Mouse (Mus musculus): ENCODE results near the gene Flt3l.
"Not testable (repeated sequence)": the region's sequence is repeated elsewhere in the genome, so short reads cannot be mapped to it uniquely, and the experiment has no call there.

Gene Flt3l

GRCm38 (mm10) chr7:45125144-45125600 is 11.1 kb downstream of the Flt3l start:
- in situ Hi-C loops (cut with MboI, MseI) = loop anchor here (5.0 to 10.0 kb wide), 2 partner anchors 43 to 270 kb away; partner anchors contain the start of gene Pnkp

- in situ Hi-C loops (cut with MboI, MseI) = loop anchor here (5.0 to 10.0 kb wide), 2 partner anchors 42 to 270 kb away; partner anchors contain the start of gene Pnkp
Measured at GRCm38 (mm10) chr7:45124224-45125143, 11.7 kb downstream of the Flt3l start, which contains the start of gene Rps11. Rps11 (minus strand) TSS chr7:45124439.

- in situ Hi-C loops (cut with MboI, MseI) = loop anchor here (10.0 kb wide), 1 partner anchor 268 kb away; the partner anchor contains the start of gene Pnkp
Measured at GRCm38 (mm10) chr7:45123186-45123570, 13.1 kb downstream of the Flt3l start.

- in situ Hi-C loops (cut with MboI, MseI) = loop anchor here (10.0 kb wide), 1 partner anchor 268 kb away; the partner anchor contains the start of gene Pnkp
Measured at GRCm38 (mm10) chr7:45122561-45123185, 13.6 kb downstream of the Flt3l start.

- in situ Hi-C loops (cut with MboI, MseI) = loop anchor here (10.0 kb wide), 1 partner anchor 267 kb away; the partner anchor contains the start of gene Pnkp
Measured at GRCm38 (mm10) chr7:45121966-45122365, 14.3 kb downstream of the Flt3l start.

GRCm38 (mm10) chr7:45121404-45121803 is 14.8 kb downstream of the Flt3l start:
- in situ Hi-C loops (cut with MboI, MseI) = loop anchor here (10.0 kb wide), 1 partner anchor 267 kb away; the partner anchor contains the start of gene Pnkp

- in situ Hi-C loops (cut with MboI, MseI) = loop anchor here (10.0 kb wide), 1 partner anchor 265 kb away; the partner anchor contains the start of gene Pnkp
Measured at GRCm38 (mm10) chr7:45119780-45120709, 16.2 kb downstream of the Flt3l start.

- in situ Hi-C loops (cut with MboI, MseI) = no loop called here
Measured at GRCm38 (mm10) chr7:45118336-45118735, 17.9 kb downstream of the Flt3l start.

GRCm38 (mm10) chr7:45117566-45117965 is 18.7 kb downstream of the Flt3l start:
- in situ Hi-C loops (cut with MboI, MseI) = no loop called here

- in situ Hi-C loops (cut with MboI, MseI) = no loop called here
Measured at GRCm38 (mm10) chr7:45113476-45113875, 22.8 kb downstream of the Flt3l start.

- in situ Hi-C loops (cut with MboI, MseI) = no loop called here
Measured at GRCm38 (mm10) chr7:45112529-45112928, 23.7 kb downstream of the Flt3l start.

- in situ Hi-C loops (cut with MboI, MseI) = no loop called here
Measured at GRCm38 (mm10) chr7:45111940-45112339, 24.3 kb downstream of the Flt3l start.

- in situ Hi-C loops (cut with MboI, MseI) = not testable (repeated sequence)
Measured at GRCm38 (mm10) chr7:45110089-45110488, 26.1 kb downstream of the Flt3l start.

GRCm38 (mm10) chr7:45107052-45107645 is 29.1 kb downstream of the Flt3l start:
- in situ Hi-C loops (cut with MboI, MseI) = no loop called here

- in situ Hi-C loops (cut with MboI, MseI) = no loop called here
Measured at GRCm38 (mm10) chr7:45106441-45106840, 29.8 kb downstream of the Flt3l start.

GRCm38 (mm10) chr7:45105491-45105890 is 30.7 kb downstream of the Flt3l start:
- in situ Hi-C loops (cut with MboI, MseI) = no loop called here

- in situ Hi-C loops (cut with MboI, MseI) = no loop called here
Measured at GRCm38 (mm10) chr7:45104941-45105340, 31.3 kb downstream of the Flt3l start.

- in situ Hi-C loops (cut with MboI, MseI) = no loop called here
Measured at GRCm38 (mm10) chr7:45103652-45104180, 32.5 kb downstream of the Flt3l start, which contains the start of gene Fcgrt. Fcgrt (minus strand) TSS chr7:45103851.

- in situ Hi-C loops (cut with MboI, MseI) = no loop called here
Measured at GRCm38 (mm10) chr7:45102940-45103585, 33.2 kb downstream of the Flt3l start.

GRCm38 (mm10) chr7:45102441-45102840 is 33.8 kb downstream of the Flt3l start:
- in situ Hi-C loops (cut with MboI, MseI) = no loop called here

Measured in regulatory T cell (primary cell).